8 mouse cellular contexts compared by ENCODE assay signal in genomic region chr4:129623681-129624091, GRCm38 (mm10). TPM values are rescaled to one million over a fixed set of nuclear protein-coding genes. Genes with fewer than 3 reads are reported as not detected.
DNase-seq lines count a peak whose midpoint lies in the region; ATAC-seq and TF ChIP-seq lines count a peak whose summit lies in the region.

TSS of gene Ccdc28b (minus strand) at chr4:129623947.

- peak; percentile 28 for ATAC-seq in hindbrain, embryonic 16.5 days

- peak within 1 kb of the TSS; percentile 77 for H3K27ac ChIP-seq in spleen, adult 2 months (ENCODE audit: insufficient read depth, low read length)
- H3K27ac ChIP-seq in hindbrain, embryonic 16.5 days (ENCODE audit: low read depth, low read length): peak within 1 kb of the TSS; percentile 97
- H3K27ac ChIP-seq in macrophage: peak within 1 kb of the TSS; percentile 90
- peak within 1 kb of the TSS; percentile 62 for H3K27ac ChIP-seq in small intestine, adult 2 months (ENCODE audit: insufficient read depth, low read depth, low read length)

- no peak for TF ChIP-seq POLR2A in spleen, adult 2 months (IDR thresholded peaks at IDR 0.05; ENCODE audit: low read depth, low read length)
- TF ChIP-seq POLR2A in small intestine, adult 2 months (IDR thresholded peaks at IDR 0.05; ENCODE audit: low read depth, low read length): peak; percentile 34; the same call in 1 of the 2 replicates

- TF ChIP-seq CTCF in spleen, adult 2 months (IDR thresholded peaks at IDR 0.05; ENCODE audit: extremely low read depth, insufficient read depth, insufficient read length, insufficient replicate concordance): no peak
- TF ChIP-seq CTCF in small intestine, adult 2 months (IDR thresholded peaks at IDR 0.05; ENCODE audit: extremely low read depth, insufficient read length, insufficient replicate concordance, low read depth, low read length): no peak

- H3K4me2 ChIP-seq in hindbrain, embryonic 16.5 days (ENCODE audit: low read length): peak within 1 kb of the TSS; percentile 73

- peaks cover 7% of the 10 kb centered on the region for H3K36me3 ChIP-seq in spleen, adult 2 months (ENCODE audit: control insufficient read depth, insufficient read depth, low read length)
- H3K36me3 ChIP-seq in hindbrain, embryonic 16.5 days (ENCODE audit: control insufficient read depth, insufficient read depth, low read length): peaks cover 16% of the 10 kb centered on the region
- peaks cover 18% of the 10 kb centered on the region; the same call in 1 of the 2 replicates for H3K36me3 ChIP-seq in macrophage (ENCODE audit: inconsistent target)
- H3K36me3 ChIP-seq in small intestine, adult 2 months (ENCODE audit: control insufficient read depth, insufficient read depth, low read length): peaks cover 13% of the 10 kb centered on the region

- peak within 1 kb of the TSS; percentile 86 for H3K9ac ChIP-seq in hindbrain, embryonic 16.5 days (ENCODE audit: low read depth, low read length)

- DNase-seq in spleen, adult 2 months (ENCODE audit: low read depth in 1 of 2, low spot score in 2 of 2): peak in 1 of 2 experiments; percentile 9
- DNase-seq in spleen, postnatal 4 days (ENCODE audit: low spot score in 2 of 2): no peak
- DNase-seq in cerebellum, postnatal 25 days: peak; percentile 64 to 74
- peak; percentile 33 for DNase-seq in gastrocnemius, postnatal 14 days
- peak in 1 of 2 experiments; percentile 52 for DNase-seq in left cerebral cortex, adult 8-10 months (ENCODE audit: low spot score in 2 of 2)

- H3K4me3 ChIP-seq in spleen, adult 2 months (ENCODE audit: extremely low read depth, insufficient read depth, insufficient read length): peak within 1 kb of the TSS; percentile 85
- H3K4me3 ChIP-seq in hindbrain, embryonic 16.5 days (ENCODE audit: low read length): peak within 1 kb of the TSS; percentile 73
- peak within 1 kb of the TSS; percentile 89 for H3K4me3 ChIP-seq in macrophage (ENCODE audit: inconsistent target)
- H3K4me3 ChIP-seq in small intestine, adult 2 months (ENCODE audit: low read depth, low read length): peak within 1 kb of the TSS; percentile 71

- H3K27me3 ChIP-seq in spleen, adult 2 months (ENCODE audit: control insufficient read depth, insufficient read depth, low read length): no peaks in the 10 kb centered on the region
- H3K27me3 ChIP-seq in hindbrain, embryonic 16.5 days (replicated peaks; ENCODE audit: control insufficient read depth, insufficient read depth, low read length): no peaks in the 10 kb centered on the region
- no peaks in the 10 kb centered on the region for H3K27me3 ChIP-seq in small intestine, adult 2 months (ENCODE audit: control insufficient read depth, insufficient read depth, low read length)

- H3K79me2 ChIP-seq in macrophage (ENCODE audit: inconsistent target): peaks cover 18% of the 10 kb centered on the region

- intact Hi-C loops in gastrocnemius, postnatal 14 days (cut with DNase I; ENCODE audit: low total_unique reads): no loop called here

- H3K4me1 ChIP-seq in spleen, adult 2 months (ENCODE audit: control insufficient read depth, insufficient read depth, insufficient read length): peaks cover 10% of the 10 kb centered on the region; the same call in 1 of the 2 replicates
- H3K4me1 ChIP-seq in hindbrain, embryonic 16.5 days (ENCODE audit: control insufficient read depth, insufficient read depth, low read depth, low read length): peaks cover 38% of the 10 kb centered on the region
- peaks cover 9% of the 10 kb centered on the region for H3K4me1 ChIP-seq in small intestine, adult 2 months (ENCODE audit: control insufficient read depth, insufficient read depth, insufficient read length, low read length)

- H3K9me3 ChIP-seq in hindbrain, embryonic 16.5 days (ENCODE audit: control insufficient read depth, low read length): no peaks in the 10 kb centered on the region

- 0% methylated on average over 10 of the region's 10 CpGs for WGBS in spleen, adult 2 months
- WGBS in hindbrain, embryonic 16.5 days: 0% methylated on average over 10 of the region's 10 CpGs
- WGBS in macrophage (ENCODE audit: missing documents): 0% methylated on average over 10 of the region's 10 CpGs
- WGBS in small intestine, adult 2 months: 1% methylated on average over 10 of the region's 10 CpGs

RNA-seq across cellular contexts. Expression of gene Ccdc28b, which starts in this region (rescaled TPM):
- 16.3 and 19.7 TPM in 2 replicates for polyA plus RNA-seq in spleen, adult 2 months (2012; rRNA removed)
- total RNA-seq in gastrocnemius, postnatal 14 days (2021): 10 to 100 TPM; 58.0 to 66.8 TPM
- polyA plus RNA-seq in hindbrain, embryonic 16.5 days (2015; fragmentation: Nextera tagmentation; extraction: Ambion mirVana): 160 and 169 TPM in 2 replicates
- total RNA-seq in left cerebral cortex, adult 8-10 months (2022): 10 to 100 TPM; 46.9 to 51.5 (median 49.4) TPM
- total RNA-seq in macrophage (2018; cell fraction: chromatin; rRNA removed): 10 to 100 TPM in 19 of 26 experiments, 1 to 10 TPM in 7; 4.0 to 65.0 (median 29.8) TPM
- total RNA-seq in macrophage (2018; cell fraction: cytosol; rRNA removed): 10 to 100 TPM in 21 of 26 experiments, 1 to 10 TPM in 5; 2.6 to 21.6 (median 14.1) TPM
- 10 to 100 TPM in 22 of 26 experiments, 1 to 10 TPM in 4; 3.8 to 61.2 (median 22.1) TPM for total RNA-seq in macrophage (2018; cell fraction: nucleus; rRNA removed)
- polyA plus RNA-seq in macrophage (2018): 12.7 to 15.3 TPM (median 14.1 TPM) in 3 replicates
- 5.2 and 7.2 TPM in 2 replicates for polyA plus RNA-seq in small intestine, adult 2 months (2012; rRNA removed)

Comparison
In these comparisons a context has a peak if more than half of its experiments do, and no peak if none do; other contexts are left out.
1. DNase-seq: peak in cerebellum, postnatal 25 days (2 of 2) and gastrocnemius, postnatal 14 days (single experiment); none in spleen, postnatal 4 days (0 of 2).
2. Peak in every context shown above with its lines, with median percentiles within 50 percentile points of each other: H3K27ac ChIP-seq and H3K4me3 ChIP-seq.